Mouse (Mus musculus) heart, adult 18-20 months (tissue): ENCODE measurements around the gene Cox7c. TPM values are rescaled to one million over a fixed set of nuclear protein-coding genes. Genes with fewer than 3 reads are reported as not detected.
"Not testable (repeated sequence)": the region's sequence is repeated elsewhere in the genome, so short reads cannot be mapped to it uniquely, and the experiment has no call there.

Experiments used
- DNase-seq, 2 experiments: peaks; one replicate each; pipeline ENCODE4 v3.0.0; 2021 to 2022; ENCODE audit warnings: mixed read lengths in 1 of 2
- long read RNA-seq, 2 experiments: library from polyadenylated mRNA; stranded (forward); transcript quantifications; one replicate each; pipeline ENCODE4 v2.0.0; 2021
- total RNA-seq, 2 experiments: library from RNA; stranded (reverse); gene quantifications; 2 replicates each; pipeline ENCODE4 v1.2.3; 2021

Gene Cox7c
- total RNA-seq, result 1,000 to 10,000 TPM; 1,493 to 1,517 TPM
- long read RNA-seq, experiment 1, transcript Cox7c-204 (2 exons, 709 nt), result minor isoform, 12 of 2,390 reads
- long read RNA-seq, experiment 1, transcript Cox7c-203 (3 exons, 540 nt), result major isoform, 2,320 of 2,390 reads
- long read RNA-seq, experiment 1, transcript Cox7c-201 (3 exons, 315 nt), result minor isoform, 48 of 2,390 reads
- long read RNA-seq, experiment 1, partial matches to known transcripts, result 2 of 2,390 reads
- long read RNA-seq, experiment 1, other reads (novel, unspliced or antisense), result 7 of 2,390 reads
- long read RNA-seq, experiment 2, transcript Cox7c-202 (3 exons, 433 nt), result minor isoform, 6 of 2,105 reads
- long read RNA-seq, experiment 2, transcript Cox7c-201 (3 exons, 315 nt), result minor isoform, 40 of 2,105 reads
- long read RNA-seq, experiment 2, transcript Cox7c-203 (3 exons, 540 nt), result major isoform, 2,037 of 2,105 reads
- long read RNA-seq, experiment 2, transcript Cox7c-204 (2 exons, 709 nt), result minor isoform, 13 of 2,105 reads
- long read RNA-seq, experiment 2, partial matches to known transcripts, result 1 of 2,105 reads
- long read RNA-seq, experiment 2, other reads (novel, unspliced or antisense), result 8 of 2,105 reads

GRCm38 (mm10) chr13:86046254-86046951 lies at the start of gene Cox7c:
TSS of gene Cox7c (minus strand) at chr13:86046904.
- DNase-seq, result peak; percentile 88 to 94

GRCm38 (mm10) chr13:86068011-86068724 lies 21.5 kb upstream of the Cox7c start:
- no peak for DNase-seq

DNA sequence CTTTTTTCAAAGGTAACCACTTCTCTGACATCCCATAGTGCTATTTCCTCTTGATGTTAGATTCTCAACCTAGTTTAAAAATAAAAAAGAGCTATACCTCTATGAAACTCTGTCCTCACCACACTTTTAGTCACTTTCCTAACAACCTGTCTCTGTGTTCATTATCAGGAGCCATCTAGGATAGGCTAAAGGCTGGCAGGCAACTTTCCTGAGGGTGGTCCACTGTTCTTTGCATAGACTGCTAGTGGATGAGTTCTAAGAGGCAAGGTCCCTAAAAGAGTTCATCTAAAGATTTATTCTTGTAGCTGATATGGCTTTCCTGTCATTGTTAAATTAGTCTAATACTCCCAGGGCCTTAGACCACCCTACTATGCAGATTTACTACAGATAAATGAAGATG lies 20.8 kb upstream of the Cox7c start:
- DNase-seq, result no peak

GRCm38 (mm10) chr13:86054091-86054490 lies 7.4 kb upstream of the Cox7c start:
- not testable (repeated sequence) for DNase-seq

DNA sequence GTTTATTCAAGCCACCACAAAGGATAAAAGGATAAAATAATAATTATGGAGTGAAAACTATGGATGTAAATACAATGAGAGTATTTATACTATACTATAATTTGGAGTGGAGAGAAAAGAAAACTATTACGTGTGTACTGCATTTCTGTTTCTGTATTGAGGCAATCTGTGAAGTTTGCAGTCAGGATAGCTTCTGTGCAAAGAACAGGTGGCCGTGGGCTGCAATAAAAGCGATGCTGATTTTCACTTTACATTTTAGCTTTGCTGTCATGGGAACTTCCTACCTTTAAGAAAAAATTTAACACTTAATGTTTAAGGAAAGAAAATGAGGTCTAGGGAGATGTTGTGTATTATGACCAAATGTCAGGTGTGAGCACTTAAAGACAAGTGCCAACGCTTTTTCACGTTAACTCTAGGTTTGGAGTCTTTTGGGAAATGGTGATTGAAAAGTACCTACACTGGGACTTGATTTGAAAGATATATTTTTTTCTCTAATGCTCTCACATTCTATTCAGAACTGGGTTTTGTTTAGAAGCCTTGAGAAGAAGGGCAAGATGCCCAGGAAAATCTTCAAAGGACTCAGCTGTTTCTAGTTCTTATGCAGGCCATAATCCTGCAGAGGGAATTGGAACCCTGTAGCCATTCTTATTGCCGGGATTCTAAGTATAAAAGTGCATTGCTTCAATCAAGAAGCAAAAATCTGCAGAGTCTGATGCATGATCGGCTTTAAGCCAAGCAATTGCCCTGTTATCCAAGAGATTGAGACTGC lies 41.6 kb downstream of the Cox7c start:
- no peak for DNase-seq
